Mouse (Mus musculus) lung, postnatal 36 days (tissue): ENCODE results near the gene Med11.
"Not testable (repeated sequence)": the region's sequence is repeated elsewhere in the genome, so short reads cannot be mapped to it uniquely, and the experiment has no call there.

Source experiments
- DNase-seq: peaks from one replicate; pipeline ENCODE4 v3.0.0; 2022; ENCODE audit warnings: mixed read lengths

The Med11 gene

DNA sequence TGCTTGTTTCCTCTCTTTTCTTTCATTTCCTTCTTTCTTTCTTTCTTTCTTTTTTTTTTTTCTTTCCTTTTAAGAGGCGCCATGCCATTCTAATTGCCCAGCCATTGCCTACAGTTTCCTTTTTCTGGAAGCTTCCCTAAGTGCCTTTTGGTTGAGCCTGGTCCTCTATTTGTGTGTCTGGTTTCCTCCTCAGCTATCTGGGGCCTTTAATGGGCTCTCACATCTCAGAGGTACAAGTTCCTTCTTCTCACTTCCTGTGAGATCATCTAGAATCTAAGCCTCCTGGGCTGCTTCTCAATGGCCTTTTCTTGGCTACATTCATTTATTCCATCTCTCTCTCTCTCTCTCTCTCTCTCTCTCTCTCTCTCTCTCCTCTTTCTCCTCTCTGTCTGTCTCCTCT, 4.3 kb upstream of the Med11 start:
- DNase-seq = no peak

DNA sequence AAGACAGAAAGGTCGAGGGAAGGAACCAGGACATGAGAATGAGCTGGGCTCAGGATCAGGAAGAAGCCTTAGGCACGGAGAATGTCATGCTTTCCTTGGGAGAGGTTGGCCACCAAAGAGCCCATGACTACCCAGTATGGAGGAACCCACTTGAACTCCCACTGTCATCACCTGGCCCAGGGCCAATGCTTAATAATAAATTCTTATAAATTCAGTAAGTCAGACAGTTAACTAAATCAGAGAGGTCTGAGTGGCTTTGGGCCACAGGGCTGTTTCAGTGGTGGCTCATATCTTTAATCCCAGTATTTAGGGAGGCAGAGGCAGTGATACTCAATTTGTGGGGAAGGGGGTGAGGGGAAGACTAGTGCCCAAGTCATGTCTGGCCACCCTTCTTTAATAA, 793 bp upstream of the Med11 start:
- no peak for DNase-seq

DNA sequence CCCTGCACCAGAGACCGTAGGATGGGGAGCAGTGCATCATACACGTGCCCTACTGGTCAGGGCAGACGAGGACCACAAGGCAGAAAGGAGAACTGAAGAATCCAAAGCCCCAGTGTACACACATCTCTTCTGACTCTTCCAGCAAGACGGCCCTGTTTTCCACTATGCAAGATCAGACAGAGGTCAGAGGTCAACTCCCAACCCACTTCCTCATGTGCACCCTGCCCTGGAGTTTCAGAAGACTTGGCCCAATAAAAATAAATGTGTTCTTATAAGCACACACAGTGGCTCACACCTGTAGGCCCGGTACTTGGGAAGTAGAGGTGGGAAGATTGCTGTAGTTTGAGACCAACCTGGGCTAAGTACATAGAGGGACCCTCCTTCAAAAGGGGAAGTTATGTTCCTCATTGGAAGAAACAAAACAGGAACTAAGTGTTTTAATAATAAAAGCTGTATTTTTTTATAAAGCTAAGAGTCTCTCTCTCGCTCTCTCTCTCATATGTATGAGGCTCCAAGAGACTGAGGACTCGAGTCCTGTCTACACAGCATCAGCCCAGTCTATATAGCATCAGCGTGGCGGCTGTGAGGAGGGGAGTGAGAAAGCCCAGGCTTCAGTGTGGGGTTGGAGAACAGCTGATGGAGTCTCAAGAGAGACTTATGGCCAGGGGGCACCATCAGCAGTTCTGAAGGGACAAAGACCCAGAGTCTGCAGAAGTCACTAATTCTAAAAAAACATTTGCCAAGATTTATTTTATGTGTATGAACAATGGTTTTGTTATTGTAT, 1.7 kb downstream of the Med11 start:
- peak; percentile 65 for DNase-seq

DNA sequence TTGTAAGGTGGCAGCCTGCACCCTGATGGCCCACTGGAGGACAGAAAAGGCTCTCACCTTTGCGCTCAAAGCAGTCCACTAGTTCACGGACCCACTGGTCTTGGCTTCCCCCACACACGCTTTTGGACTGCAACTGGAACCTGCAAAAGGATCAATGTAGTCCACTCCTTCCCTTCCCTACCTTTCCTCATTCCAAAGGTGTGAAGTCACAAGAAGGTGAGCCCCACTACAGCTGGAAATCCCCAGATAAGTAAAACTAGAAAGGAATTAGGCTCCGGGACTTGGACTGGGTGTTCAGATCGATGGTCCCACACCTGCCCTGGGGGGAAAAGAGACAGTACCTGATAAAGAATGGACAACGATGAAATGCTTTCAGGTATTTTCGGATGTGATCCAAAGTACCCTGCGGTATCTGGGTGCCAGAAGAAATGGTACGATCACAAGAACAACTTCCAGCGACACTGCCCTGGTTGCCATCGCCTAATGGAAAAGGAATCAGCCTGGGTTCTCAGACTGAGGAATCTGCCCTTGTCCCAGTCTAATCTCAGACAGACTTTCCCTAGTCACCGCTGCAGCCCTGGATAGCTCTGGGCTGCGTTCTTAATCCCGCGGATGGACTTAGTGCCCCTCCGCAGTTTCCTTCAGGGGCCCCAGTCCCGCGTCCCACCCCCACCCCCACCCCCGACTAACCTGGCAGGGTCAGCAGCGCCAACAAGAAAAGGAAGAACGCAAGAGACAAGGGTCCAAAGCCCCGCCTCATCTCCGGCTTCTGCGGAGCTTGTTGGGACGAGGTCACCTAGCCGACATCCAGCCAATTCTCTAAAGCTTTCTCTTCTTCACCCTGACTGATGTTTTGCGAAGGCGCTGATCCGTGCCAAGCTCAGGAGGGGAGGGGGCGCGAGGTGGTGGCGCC, 7.2 kb downstream of the Med11 start, which contains the start of gene Zmynd15:
Zmynd15 (plus strand) TSS at position 746 of the 913 bp plus-strand sequence.
- DNase-seq = peak; percentile 50

DNA sequence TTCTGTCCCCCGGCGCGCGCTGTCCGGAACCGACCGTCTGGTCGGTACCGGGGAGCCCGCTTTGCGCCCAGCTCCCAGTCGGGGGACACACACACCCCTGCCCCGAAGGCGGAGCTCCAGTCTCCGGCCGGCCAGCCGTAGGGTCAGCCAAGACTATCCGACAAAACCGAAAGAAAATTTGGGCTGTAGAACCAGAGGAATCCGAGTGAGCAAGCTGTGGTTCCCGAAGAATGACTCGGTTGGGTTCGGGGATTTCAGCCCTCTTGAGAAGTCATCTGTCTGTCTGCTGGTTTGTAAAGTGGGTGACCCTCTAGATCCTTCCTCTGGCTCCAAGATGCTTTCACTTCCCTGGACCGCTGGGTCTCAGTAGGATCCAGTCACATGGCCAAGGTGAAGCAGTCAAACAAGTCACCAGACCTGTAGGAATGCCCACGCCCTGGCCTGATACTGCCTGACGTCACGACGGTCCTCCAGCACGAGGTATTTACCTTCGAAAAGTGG, 7.9 kb downstream of the Med11 start, which contains the start of gene Cxcl16:
Cxcl16 (minus strand) TSS at position 384 of the 501 bp plus-strand sequence.
- peak; percentile 91 for DNase-seq

DNA sequence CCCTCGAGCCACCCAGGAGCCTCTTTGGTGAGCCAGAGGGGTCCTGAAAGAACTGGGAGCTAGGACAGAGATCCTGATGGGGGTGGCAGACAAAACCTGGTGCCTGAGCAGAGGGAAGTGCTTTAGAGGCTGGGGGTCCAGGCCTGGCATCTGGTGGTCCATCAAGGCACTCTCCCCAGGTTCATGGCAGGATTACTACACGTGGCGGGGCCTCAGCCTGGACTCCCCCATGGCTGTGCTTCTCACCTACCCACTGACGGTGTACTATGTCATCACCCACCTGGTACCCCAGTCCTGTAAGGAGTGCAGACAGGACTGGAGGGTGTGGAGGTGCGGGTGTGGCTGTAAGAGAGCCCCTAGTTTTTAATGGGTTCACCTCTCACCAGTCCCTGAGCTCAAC, 12.3 kb downstream of the Med11 start:
- DNase-seq = no peak

DNA sequence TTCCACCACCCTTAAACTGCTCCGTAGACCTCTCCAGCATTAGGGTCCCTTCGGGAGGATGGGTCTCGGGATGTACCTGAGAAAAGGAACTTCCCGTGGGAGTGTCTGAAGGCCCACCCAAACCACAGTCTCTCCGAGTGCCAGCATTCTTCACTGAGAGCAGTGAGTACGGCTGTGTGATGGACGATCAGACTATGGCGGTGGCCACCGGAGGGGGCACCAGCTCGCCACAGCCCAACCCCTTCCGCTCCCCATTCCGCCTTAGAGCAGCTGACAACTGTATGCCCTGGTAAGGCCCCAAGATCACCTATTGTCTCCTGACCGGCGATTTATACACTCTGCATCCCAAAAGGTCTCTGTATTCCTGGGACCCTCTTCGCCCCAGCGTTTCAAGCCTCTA, 13.5 kb downstream of the Med11 start:
- DNase-seq = no peak

DNA sequence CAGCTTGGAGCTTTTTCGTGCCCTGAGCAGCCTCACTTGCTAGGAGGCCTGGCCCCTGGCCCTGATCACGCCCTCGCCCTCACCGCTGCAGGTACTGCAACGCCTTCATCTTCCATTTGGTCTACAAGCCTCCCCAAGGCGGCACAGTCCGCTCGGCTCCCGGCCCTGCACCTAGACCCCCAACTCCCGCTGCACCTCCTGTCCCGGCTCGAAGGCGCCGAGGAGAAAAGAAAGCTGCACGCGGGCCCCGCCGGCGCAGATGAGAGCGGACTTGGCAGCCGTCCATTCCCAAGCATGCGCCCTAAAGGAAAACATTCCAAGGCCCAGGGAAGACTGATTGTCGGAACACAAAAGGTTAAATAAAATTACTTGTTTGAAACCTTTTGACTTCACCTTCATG, 14.1 kb downstream of the Med11 start:
- no peak for DNase-seq

DNA sequence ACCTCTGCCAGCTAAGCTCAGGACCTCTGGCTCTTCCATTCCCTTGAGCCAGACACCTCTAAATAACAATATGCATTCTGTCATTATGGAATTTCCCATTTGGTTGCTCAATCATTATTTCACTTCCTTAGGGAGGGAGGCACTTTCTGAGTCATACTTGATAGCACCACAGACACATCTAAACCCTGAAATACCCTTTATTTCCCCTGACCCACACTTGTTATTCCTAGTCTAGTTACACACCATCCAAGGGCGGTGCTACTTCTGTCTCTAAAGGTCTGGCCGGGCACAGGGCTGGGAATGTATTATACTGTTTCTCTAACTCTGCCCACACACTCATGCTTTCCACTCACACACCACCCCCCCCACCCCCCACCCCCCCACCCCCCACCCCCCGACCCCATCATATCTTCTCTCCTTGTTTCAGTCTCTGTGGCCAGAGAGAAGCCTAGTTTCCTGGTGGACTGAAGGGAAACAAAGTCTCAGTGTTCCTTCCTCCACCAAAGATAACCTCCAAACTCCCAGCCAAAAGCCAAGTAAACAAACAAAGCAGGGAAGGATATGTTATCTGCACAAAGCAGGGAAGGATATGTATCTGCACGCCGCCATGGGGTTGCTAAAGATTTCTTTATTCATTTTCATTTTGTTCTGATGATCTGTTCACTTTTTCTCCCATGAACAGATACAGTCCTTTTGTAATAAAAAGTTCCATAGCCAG, 16.3 kb downstream of the Med11 start:
- DNase-seq = no peak

DNA sequence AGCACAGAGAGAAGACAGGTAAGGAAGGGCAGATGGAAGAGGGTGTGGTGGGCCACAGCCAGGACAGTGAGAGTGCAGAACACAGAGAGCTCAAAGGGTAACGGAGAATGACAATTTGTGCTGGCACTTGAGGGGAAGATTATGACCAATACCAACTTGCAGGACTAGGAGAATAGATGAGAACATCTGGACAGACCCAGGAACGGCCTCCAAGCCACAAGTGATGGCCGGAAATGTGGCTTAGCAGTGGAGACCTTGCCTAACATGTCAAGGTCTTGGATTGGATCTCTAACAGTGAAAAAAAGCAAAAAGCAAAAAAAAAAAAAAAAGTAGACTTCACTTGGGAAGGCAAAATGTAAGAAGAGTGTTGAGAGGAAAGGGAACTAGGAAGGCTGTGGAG, 18.0 kb downstream of the Med11 start:
- no peak for DNase-seq

DNA sequence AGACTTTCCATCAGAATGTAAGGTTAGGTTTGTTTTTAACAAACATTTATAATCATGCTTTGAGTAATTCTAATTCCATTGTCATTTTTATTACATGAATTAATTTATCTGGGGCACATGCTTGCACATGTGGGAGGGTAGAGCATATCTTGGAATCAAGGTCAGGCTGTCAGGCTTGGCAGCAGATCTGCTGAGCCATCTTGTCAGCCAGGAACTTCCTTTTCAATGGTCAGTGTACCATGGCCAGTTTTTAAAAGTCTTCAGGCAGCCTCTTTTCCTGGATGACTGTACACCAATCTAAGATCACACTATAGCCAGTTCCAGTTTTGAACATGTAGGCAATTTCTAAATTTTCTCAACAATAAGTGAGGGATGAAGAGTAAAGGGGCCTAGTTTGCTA, 21.0 kb downstream of the Med11 start:
- DNase-seq = no peak

DNA sequence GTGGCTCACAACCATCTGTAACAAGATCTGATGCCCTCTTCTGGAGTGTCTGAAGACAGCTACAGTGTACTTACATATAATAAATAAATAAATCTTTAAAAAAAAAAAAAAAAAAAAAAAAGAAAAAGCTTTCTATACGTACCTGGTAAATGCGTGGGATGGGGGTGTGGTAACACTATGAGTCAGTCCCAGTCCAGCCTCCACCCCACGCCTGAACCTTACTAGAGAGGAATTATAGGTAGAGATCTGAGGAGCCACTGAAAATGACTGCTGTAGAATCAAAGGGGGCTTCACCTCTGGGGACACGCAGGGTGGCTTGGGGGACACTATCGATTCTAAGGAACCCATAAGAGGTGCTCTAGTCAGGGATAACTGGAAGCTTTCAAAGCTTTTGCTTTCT, 21.6 kb downstream of the Med11 start:
- DNase-seq = not testable (repeated sequence)

DNA sequence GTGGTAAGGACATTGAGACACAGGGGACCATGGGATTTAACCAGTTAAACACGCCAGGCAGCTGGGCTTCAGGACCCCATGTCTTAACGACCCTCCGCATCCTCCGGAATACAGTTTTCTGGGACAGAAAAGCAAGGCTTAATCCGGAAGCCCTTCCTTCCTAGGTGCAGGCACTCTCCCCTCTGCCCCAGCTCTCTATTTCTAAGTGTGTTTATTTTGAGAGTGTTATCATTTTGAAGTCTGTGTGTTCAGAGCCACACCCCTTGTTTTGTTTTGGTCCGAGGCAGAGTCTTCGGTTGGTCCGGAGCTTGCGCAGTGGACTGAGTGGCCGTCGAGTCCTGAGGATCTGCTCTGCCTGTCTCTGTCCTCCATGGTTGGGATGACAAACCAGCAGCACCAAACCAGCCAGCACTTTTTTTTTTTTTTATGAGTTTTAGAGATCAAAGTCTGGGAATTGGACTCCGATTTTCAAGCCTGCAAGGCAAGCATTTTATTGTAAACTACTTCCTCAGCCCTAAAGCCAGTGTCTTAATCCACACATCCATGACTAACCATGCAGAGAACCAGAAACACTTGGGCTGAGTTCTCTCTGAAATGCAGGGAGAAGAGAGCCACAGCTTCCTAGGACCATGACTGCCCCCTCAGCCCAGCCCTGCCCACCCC, 23.3 kb downstream of the Med11 start:
- no peak for DNase-seq

DNA sequence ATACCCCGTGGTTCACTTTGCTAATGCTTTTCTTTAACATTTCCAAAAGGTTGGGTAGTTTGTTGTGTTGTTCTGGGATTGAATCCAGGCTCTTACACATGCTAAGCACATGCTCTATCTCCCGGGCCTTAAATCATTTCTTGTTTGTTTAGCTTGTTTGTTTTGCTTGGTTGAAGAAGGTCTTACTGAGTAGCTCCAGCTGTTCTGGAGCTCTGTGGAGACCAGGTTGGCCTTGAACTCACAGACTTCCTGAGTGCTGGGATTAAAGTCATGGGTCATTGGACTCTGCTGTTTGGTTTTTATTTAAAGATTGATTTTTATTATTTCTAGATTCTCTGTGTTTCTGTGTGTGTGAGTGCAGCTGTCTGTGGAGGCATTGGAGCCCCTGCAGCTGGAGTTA, 33.8 kb downstream of the Med11 start:
- DNase-seq = no peak

DNA sequence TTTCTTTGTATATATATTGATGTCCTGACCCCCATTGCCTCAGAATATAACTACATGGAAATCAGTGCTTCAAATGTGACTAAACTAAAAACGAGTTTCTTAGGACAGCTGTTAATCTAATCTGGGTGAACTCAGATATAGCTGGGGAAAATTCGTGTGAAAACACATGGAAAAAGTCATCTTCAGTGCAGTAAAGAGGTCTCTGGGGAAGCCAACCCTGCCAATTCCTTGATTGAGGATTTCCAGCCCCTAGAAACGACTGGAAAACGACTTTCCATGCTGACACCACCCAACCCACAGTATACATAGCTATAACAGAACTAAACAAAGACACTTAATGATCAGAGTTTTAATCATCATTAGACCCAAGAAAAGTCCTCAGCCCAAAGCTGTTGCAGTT, 36.1 kb downstream of the Med11 start:
- DNase-seq = no peak

DNA sequence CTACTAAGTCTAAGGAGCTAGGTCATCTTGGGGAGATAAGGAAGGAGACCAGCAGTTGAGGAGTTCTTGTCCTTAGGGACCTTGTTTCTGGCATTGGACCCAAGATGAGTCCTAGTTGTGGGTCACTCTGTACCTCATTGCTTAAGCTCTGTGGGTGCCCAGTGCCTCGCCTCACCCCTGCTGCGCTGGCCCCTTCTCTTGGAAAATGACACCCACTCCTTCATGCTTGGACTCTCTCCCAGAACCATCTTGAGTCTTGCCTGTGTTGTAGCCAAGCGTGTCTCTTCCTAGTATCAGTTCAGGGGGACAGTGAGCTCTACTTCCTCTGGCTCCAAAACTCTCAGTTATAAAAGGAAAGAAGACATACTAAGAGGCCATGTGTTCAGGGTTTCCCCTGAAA, 37.4 kb downstream of the Med11 start:
- DNase-seq = no peak

DNA sequence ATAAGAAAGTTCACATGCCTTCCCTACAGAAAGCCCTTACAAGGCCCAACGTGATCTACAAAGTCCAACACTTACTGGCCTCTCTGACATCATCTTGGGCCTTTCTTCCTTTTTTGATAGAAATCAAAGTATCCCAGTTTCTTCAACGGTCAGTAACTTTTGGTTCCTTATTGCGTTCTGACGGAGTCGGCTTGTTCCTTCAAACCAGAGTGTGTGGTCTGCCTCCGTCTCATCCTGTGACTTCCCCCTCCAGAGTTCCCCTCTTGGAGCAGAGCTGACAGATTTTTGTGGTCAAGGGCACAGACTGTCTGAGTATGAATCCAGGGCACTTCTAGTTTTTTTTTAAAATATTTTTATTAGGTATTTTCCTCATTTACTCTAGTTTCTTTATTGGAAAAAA, 38.0 kb downstream of the Med11 start:
- DNase-seq = peak; percentile 53

DNA sequence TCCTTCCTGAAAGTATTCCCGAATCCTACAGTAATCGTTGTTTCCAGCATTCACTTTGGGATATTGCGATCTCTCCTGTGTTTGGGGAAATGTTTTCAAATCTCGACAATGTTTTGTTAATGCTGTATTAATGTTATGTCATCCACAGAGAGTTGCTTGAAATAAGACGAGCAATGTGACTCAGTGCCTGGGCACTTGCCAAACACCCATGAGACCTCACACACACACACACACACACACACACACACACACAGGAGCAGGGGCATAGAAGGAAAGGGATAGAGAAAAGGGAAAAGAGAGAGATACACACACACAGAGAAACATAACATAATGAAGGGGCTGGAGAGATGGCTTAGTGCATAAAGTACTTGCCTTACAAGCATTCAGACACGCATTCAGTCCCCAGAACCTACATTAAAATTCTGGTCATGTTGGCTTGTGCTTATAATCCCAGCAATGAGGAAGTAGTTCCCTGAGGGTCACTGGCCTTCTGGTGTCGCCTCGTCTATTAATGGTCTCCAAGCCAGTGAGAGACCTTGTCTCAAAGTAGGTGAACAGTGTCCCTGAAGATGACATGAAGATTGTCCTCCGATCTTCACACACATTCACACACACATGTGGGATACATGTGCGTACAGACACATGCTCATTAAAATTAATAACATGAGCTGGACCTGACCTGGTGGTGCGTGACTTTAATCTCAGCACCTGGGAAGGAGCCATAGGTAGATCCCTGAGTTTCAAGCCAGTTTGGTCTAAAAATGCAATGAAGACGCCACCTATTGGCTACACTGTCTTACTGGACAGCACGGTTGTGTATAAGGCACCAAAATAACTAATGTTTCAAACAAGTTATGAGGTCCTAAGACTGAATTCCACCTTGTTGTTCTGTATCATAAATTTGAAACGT, 48.1 kb downstream of the Med11 start:
- peak; percentile 82 for DNase-seq

DNA sequence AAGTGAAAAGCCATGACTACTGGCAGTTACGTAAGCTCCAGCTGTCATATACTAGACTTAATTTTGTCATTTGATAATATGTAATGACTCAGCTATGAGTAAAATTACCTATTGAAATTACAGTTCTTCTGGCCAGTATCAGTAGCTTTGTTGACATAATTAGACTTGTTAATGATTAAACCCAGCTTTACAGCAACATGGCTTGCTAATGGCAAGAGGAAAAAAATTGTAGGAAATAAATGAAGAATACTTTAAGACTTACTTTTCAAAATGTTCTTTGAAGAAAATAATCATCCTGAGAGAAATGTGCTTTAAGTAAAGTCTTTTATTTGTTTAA, 48.7 kb downstream of the Med11 start:
- no peak for DNase-seq

DNA sequence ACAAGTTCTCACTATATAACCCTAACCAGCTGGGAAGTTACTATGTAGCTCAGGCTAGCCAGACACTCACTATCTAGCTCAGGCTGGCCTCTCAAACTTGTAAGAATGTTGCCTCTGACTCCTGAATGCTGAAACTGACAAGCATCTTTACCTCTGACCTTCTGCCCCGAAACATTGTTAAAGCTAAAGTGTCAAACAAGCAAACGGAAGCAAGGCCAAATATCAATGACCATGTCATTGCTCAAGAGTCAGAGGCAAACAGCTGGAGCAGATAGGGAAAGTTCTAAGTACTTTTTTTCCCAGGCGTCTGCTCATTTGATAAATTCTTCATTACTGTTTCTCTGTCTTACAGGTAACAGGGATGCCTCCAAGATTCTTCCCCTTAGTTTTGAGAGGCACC, 50.3 kb downstream of the Med11 start:
- no peak for DNase-seq
